Mouse (Mus musculus) thymus, postnatal 25 days (tissue): ENCODE results near the gene Ubald1.

Source experiments
- DNase-seq: peaks from one replicate; pipeline ENCODE4 v3.0.0; 2022

Gene Ubald1

DNA sequence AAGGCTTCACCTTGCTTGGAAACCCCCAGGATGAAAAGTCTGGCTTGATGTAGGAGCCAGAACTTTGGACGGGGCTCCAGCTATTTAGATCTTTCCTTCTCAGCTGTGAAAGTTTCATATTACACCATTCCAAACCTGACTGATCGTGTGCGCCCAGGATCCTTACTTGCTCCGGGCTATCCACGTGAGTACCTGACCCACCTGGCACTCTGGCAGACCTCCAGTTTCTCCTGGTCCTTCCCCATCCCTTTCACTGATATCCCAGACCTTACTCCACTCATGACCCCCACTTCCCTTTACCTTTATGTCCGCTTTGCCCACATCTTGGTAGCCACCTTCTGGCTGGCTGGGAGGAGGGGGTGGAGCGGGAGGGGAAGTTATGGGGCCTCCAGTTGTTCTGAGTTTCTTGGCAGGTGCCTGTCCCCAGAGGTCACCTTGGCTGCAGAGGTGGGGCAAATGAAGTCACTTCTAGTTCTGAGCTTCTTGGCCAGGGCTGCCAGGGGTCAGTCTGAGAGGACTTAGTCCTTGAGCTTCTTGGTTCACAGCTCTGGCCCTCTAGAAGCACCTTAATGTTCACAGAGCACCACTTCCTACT lies 13.9 kb downstream of the Ubald1 start:
- no peak for DNase-seq

DNA sequence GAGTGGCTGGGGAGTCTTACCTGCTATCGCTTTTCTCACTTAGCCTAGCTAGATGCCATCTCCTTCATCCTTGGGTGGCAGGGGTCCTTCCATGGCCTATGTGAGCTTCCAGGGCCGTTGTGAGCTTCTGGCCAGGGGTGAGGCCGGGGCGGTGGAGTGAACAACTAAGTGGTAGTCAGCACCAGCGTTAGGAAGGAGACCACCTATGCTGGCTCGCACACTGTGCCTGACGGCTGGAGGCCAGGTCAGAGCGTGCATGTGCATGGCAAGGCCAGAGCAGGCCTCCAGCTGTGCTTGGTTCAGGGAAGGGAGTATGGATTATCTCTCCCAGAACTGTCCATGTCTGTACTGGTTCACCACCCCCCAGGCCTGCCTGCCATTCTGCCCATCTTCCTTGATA lies 16.4 kb downstream of the Ubald1 start:
- DNase-seq: no peak

DNA sequence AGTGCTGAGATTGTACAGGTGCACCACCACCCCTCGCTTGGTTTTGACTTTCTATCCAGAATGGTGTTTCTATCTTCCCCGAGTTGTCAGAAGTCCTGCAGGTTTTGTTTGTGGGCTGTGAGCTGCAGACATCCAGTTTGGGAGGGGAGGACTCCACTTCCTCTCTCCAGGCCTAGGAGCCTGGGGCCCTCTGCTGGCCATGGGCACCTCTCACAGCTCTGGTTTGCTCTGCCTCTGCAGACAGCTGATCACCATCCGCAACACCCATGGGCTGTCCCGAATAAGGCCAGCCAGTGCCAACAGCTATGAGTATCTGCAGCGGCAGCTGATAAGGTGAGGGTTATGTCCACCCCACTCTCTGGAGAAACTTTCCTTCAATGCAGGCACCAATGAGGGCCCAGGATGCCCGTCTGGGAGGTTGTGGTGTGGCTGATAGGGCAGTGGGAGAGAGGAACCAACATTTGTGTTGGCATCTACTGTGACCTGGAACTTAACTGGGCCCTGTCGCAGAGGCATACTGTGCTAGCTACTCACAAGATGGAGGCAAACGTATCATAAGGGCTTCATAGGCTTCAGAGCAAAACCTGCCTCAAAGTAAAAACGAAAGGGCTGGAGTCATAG lies 17.1 kb downstream of the Ubald1 start:
- DNase-seq: peak; percentile 77

GRCm38 (mm10) chr16:4861392-4861791 lies 18.7 kb downstream of the Ubald1 start:
- peak; percentile 32 for DNase-seq

DNA sequence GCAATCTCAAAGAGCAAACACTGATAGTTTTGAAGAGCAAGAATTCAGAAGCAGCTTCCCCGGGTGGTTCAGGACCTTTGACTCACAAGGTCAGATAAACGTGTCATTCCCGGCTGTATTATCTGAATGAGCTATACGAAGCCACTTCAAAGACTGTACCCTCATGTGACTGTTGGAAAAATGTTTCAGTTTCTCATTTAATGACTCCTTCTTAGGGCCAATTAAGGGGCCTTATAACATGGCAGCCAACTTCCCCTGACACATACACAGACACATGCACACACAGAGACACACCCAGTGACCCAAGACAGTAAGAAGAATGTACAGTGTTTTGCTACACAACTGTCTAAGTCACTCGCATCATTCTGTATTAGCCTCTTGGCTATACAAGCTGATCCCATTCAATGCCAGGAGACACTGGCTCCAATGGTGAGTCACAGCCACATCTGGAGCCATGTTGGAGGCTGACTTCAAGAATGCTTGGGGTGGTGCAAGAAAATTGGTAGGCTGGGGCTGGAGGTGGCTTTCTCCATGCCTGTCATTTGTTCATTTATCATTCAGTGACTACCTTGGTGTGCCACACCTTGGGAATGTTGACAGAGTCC lies 25.0 kb downstream of the Ubald1 start:
- no peak for DNase-seq

- no peak for DNase-seq
These were observed 29.0 kb downstream of the Ubald1 start for GRCm38 (mm10) chr16:4850938-4851628.

DNA sequence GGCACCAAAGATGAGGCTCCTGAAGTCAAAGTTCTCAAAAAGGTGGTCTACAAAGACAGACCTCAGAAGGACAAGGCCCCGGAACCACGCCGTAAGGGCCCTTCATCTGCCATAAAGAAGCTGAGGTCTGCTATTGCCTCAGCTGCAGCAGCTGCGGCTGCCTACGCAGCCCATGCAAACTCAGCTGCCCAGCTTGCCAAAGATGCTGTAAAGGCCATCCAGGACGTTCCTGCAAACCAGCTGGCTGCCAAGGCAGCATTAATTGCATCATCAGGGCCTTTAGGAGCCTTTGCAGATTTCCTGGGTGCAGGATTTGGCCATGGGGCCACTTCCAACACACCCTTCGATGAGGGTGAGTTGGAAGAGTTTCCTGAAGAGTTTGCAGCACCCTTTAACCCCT lies 29.8 kb downstream of the Ubald1 start:
- DNase-seq: no peak

- DNase-seq: no peak
These were observed 32.0 kb downstream of the Ubald1 start for GRCm38 (mm10) chr16:4848090-4848489.

GRCm38 (mm10) chr16:4847041-4847440 lies 33.1 kb downstream of the Ubald1 start:
- no peak for DNase-seq

- DNase-seq: no peak
These were observed 39.9 kb downstream of the Ubald1 start for GRCm38 (mm10) chr16:4840231-4840630.

DNA sequence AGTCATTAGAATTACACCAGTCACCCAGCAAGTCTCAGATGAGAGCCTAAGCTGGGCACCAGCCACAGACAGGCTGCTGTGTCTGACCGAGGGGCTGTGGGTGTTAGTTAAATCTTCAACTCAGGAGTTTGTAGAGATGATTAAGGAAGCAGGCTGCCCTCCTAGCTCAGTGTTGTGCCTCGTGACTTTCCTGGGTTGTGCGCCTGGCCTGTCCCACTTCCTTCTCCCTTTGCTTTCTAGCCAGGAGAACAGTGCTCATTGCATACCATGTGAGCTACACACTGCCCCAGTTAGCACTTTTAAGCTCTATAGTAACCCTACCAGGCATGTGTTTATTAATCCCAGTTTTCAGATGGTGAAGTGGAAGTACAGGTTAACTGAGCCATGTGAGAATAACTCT lies 40.6 kb downstream of the Ubald1 start:
- no peak for DNase-seq

DNA sequence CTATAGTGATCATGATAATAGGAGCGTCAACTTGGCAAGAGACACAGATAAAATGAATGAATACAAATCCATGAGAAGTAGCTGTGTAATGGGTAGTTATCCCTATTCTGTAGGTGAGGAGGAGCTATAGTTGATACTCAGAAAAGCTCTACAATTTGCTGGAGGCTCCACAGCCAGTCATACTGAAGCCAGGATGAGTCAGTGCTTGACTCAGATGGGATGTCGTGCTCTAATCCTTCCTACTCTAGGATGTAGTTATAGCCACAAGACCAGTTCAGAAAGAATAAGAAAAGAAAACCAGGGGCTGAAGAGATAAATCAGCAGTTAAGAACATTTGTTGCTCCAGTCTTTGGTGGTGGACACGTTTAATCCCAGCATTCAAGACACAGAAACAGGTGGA lies 42.5 kb downstream of the Ubald1 start:
- no peak for DNase-seq

GRCm38 (mm10) chr16:4835191-4835590 lies 44.9 kb downstream of the Ubald1 start, which contains the start of gene 4930562C15Rik:
4930562C15Rik (plus strand) TSS chr16:4835416.
- no peak for DNase-seq

GRCm38 (mm10) chr16:4833858-4834257 lies 46.3 kb downstream of the Ubald1 start:
- no peak for DNase-seq

DNA sequence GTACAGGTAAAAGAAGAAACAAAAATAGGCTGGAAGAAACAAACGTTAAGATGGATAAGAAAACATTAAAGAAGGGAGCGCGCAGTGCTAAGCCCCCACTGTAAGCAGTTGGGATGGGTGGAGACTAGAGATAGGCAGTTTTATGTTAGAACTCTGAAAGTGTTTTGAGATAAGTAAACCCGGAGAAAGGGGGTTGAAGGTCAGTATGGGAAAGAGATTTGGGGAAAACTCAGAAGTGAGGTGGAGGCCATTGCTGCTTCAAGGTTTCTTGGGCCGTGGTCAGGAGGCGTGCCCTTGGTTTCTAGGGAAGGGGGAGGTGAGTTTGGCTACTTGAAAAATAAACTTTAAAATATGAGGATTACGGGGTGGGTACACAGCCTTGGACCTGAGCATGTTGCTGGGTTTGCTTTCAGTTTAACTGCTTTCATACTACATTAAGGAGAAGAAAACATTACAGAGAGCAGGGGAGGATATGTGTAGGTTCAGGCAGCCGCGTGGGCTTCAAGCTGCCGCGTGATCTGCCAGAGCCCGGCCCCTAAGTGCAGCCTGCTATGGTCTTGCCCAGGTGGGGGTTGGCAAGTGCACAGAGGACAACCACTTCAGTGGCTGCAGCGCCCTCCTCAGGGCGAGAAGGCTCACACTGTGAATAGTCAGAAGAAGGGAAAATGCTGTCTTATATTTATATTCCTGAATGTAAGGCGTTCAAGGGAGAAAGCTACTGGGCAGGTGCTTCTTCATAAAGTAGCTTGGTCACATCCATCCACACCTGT lies 48.3 kb downstream of the Ubald1 start:
- no peak for DNase-seq

DNA sequence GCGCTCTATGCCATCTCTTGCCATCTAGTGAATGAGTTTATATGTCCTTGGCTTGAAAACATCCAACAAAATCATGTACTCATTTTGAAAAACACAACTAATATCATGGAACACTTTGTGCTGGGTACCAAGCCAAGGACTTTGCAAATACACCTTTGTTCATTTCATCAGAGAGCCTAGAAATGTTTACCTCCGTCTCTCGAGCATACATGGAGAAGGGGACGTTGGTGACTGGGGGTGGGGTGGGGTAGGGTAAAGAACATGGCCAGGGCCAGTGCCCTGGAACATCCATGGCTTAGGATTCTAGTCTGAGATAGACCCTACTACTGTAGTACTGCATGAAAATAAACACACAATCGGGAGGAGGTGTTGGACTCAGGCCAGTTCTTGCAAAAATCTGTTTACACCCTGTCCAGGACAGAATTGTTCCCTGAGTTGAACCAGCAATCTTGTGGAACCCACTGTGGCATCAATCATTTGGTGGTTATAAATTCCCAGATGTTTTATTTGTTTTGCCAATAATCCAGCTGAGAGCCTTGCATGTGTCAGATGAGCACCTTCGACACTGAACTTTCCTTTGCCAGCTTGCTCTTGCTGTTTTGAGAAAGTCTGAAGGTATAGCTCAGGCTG lies 50.7 kb downstream of the Ubald1 start:
- no peak for DNase-seq

- DNase-seq: no peak
These were observed 52.5 kb downstream of the Ubald1 start for GRCm38 (mm10) chr16:4827639-4828038.
